Mouse (Mus musculus): ENCODE results near the gene Ptpro.

The Ptpro gene

GRCm38 (mm10) chr6:137252194-137252886 lies at the start of gene Ptpro:
Ptpro (plus strand) TSS chr6:137252319.
- no peak for DNase-seq (ENCODE audit: low spot score)

DNA sequence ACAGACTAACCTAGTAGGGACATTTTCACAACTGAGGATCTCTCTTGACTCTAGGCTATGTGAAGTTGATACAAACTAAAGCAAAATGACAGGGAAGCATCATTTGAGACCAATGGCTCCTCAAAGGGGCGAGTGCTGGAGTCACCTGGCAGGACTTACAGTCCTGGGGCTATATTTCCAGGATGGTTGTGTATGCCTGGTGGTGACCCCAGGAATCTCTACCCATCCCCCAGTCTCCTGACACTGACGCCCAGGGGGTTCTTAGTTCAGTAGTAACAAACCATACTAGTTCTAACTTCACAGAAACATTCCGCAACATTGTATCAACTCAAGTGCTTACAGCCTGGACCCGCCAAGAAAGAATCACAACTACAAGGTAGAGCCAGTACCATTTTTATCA lies 49.5 kb upstream of the Ptpro start:
- DNase-seq (ENCODE audit: low spot score) = no peak

- DNase-seq (ENCODE audit: low spot score) = peak; percentile 25
Measured at GRCm38 (mm10) chr6:137205662-137206400, 46.3 kb upstream of the Ptpro start.

DNA sequence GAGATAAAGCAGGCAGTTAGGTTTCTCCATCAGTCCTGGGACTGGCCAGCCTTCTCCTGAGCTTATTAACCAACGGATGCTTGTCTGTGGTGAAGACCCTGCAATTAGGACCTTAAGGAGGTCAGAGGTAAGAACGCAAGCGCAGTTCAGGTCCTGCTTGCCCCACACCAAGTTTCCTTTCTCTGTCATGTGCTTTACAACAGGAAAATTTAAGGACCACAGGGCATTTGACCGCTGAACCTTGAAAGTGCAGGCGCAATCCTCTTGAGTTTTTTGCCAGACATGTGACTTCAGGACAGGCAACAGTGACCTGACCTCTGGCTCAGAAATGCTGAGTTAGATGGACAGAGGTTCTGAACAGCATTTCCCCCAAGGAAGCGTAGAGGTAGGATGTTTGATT lies 45.0 kb upstream of the Ptpro start:
- DNase-seq (ENCODE audit: low spot score) = no peak

GRCm38 (mm10) chr6:137209992-137210391 lies 42.1 kb upstream of the Ptpro start:
- no peak for DNase-seq (ENCODE audit: low spot score)

DNA sequence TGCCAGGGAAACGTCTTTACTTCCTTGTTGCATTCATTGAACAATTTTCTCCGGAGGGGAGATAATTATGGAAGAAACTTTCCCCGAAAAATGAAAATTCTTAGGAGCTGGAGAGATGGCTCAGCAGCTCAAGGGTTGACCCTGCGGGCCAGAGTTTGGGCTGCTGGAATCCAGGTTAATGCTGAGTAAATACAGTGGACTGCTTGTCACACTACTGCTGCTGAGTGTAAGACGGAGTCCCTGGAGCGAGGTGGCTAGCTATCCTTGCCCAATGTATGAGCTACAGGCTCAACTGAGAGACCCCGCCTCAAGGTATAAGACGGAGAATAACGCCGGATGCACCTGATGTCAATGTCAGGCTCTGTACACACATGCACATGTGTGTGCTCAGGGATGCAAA lies 41.1 kb upstream of the Ptpro start:
- no peak for DNase-seq (ENCODE audit: low spot score)

- no peak for DNase-seq (ENCODE audit: low spot score)
Measured at GRCm38 (mm10) chr6:137211441-137211840, 40.7 kb upstream of the Ptpro start.

GRCm38 (mm10) chr6:137217841-137218463 lies 34.2 kb upstream of the Ptpro start:
- no peak for DNase-seq (ENCODE audit: low spot score)

GRCm38 (mm10) chr6:137252887-137253242 lies 746 bp downstream of the Ptpro start:
- no peak for DNase-seq (ENCODE audit: low spot score)

DNA sequence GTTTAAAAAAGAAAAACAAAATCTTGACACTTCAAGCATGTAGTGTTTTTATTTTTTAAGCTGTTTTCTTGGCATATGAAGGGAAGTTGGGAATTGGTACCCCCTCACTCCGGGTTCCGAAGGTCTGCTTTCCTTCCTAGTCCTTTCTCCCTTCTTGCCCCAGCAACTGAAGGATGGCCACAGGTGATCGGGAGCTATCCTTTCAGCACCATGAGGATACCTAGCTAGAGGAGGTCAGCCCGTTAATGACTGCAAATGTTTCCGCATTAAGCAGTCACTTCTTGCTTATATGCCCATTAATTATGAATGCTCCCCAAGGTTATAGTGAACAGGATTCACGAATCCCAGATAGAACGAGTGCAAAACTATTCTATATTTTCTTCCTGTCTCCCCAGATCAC lies 1.3 kb downstream of the Ptpro start:
- DNase-seq (ENCODE audit: low spot score) = no peak

DNA sequence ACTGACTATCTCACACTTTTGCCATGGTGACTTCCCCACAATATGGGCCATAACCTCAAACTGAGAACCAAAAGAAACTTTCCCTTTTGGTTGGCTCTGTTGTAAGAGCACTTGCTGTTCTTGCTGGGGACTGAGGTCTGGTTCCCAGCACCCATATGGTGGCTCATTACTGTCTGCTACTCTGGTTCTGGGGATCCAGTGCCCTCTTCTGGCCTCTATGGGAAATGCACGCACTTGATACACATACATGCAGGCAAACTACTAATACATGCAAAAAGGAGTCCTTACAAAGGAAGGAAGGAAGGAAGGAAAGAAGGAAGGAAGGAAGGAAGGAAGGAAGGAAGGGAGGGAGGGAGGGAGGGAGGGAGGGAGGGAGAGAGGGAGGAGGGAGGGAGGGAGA lies 8.9 kb downstream of the Ptpro start:
- DNase-seq (ENCODE audit: low spot score) = no peak

- DNase-seq (ENCODE audit: low spot score) = no peak
Measured at GRCm38 (mm10) chr6:137262087-137262486, 10.0 kb downstream of the Ptpro start.

DNA sequence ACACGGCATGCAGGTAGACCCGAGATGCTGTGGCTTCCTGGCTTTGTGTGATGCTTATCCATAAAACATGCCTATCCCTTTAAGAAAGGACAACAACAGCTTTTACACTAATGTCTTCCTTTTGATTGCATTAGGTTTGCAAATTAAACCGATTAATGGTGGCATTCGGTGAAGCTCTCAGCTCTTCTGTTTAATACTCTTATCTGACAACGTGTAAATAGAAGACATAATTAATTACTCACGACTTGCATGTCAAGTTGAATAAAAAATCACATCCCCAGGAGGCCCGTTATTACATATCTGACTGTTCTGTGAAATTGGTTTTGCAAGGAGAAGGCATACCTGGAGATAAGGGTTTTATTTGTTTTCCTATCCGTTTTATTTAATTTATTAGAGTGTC lies 15.9 kb downstream of the Ptpro start:
- no peak for DNase-seq (ENCODE audit: low spot score)

DNA sequence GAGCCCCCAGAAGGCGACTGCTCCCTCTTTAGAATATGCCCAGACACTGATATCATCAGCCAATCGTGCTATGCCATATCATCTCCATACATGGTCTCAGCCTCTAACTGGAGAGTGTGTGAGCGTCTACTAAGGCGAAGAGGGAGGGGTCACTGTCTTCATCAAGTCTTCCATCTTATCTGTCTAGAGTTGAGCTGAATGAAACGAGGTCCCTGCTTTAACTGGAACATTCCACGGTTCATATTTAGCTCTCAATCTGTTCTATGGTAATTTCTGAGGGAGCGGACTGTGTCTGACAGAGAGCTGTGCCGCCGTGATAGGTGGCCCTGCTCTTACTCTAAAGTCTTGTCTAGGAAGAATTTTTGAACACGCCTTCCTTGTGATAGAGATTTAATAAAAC lies 16.5 kb downstream of the Ptpro start:
- DNase-seq (ENCODE audit: low spot score) = no peak

DNA sequence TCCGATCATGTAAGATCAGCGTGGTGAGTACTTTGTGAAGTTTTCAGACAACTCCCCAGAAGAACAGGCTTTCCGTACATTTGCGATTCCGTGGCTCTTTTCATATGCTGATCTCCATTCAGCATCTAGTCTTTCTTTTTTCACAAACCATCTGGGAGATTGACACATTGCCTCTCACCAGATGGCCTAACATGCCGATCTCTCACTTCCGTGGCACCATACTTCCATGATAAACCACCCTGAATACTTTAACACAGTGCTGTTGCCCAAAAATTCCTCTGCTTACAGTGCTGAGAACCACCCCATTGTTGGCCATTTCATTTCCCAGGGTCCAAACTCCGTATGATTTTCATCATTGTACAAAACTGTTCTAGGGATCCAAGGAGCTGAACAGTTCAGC lies 20.4 kb downstream of the Ptpro start:
- DNase-seq (ENCODE audit: low spot score) = no peak

GRCm38 (mm10) chr6:137277587-137277994 lies 25.5 kb downstream of the Ptpro start:
- no peak for DNase-seq (ENCODE audit: low spot score)

DNA sequence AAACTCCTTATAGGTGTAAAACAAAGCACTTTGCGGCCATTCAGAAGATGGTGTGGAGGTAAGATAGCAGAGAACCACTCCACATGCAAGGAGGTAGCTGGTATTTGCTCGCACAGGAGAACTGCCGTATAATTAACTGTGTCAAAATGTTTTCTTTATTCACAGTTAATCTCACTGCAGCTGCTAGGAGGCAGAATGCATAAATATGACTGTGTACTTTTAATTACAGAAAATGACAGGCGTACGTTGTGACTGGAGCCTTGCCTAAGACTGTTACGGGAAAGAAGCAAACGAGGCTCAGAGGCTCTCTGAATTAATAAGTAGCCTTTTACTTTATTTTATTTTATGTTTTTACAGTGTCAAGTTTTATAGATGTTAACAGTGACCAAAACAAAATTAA lies 27.5 kb downstream of the Ptpro start:
- DNase-seq (ENCODE audit: low spot score) = no peak

DNA sequence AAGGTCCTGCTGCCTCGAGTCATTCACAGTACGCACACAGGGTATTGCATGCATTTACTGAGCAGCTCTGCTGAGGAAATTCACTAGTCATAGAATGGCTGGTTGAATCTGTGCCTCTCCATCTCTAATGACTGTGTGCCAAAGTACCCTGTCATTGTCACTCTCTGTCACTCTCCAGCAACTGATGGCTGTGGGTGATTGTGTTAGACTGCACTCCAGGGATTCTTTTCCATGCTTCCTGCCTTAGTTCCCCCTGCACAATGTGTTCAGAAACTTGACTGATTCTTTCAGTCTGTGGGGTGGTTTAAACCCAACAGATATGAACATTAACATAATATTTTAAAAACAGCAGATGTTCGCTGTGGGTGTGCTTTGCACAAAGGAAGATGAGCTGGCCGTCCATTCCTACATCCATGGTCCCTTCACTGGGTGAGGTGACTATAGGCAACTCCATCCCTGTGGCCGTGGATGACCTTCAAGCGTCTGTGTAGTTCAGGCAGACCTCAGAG lies 29.5 kb downstream of the Ptpro start:
- no peak for DNase-seq (ENCODE audit: low spot score)

DNA sequence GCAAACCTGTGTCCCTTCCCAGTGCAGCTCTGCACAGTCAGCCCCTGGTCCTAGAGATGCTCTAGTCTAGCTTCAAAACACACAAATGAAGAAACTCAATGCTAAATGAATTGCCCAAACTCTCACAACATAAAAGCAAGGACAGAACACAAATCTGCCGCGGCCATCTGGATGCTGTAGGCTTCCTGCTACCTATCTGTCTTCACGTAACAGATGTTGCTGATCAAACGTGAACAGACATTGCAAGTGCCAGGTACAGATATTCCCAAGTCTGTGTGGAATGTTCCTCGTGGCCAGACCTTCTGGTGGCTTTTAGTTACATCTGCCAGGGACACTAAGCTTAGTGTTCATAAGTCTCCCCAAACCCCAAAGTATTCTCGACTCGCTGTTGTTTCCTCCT lies 29.9 kb downstream of the Ptpro start:
- no peak for DNase-seq (ENCODE audit: low spot score)

GRCm38 (mm10) chr6:137286376-137286775 lies 34.3 kb downstream of the Ptpro start:
- no peak for DNase-seq (ENCODE audit: low spot score)

- DNase-seq (ENCODE audit: low spot score) = no peak
Measured at GRCm38 (mm10) chr6:137287788-137288187, 35.7 kb downstream of the Ptpro start.

DNA sequence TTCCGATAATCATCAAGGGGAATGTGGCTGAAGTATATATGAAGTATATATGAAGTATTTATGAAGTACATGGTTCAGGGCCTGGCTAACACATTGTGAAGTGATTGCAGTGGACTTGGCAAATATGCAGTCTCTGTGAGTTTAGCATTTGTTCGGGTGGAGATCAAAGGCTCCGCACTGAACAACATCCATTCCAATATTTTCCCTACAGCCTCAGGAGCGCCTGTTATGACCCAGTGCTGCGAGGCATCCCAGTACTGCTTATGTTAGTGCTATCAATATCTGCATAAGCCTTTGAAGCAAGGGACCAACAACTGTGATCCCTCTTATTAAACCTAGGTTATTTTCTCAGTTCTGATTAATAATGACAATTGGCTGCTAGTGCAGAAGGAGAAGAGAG lies 36.1 kb downstream of the Ptpro start:
- no peak for DNase-seq (ENCODE audit: low spot score)

DNA sequence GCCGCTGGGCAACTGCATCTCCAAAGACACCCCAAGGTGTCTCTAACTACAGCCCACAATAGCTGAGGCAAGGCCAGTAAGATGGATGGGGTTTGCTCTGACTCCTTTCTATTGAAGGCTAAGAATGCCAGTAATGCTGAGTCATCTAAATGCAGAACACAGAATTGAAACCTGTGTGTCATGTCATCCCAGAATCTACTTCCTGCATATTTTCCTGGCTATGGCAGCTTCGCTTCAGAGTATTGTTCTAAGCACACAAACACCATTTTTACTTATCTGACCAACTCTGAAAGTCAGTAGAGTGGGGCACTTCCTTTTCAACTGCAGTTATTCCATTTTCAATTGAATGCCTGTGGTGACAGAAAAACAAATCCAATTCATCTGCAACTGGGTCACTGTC lies 40.3 kb downstream of the Ptpro start:
- DNase-seq (ENCODE audit: low spot score) = no peak

Data from layer of hippocampus, adult 9-10 months (tissue).